Mouse (Mus musculus) midbrain, embryonic 15.5 days (tissue): ENCODE data around the gene Atf7ip. TPM values are rescaled to one million over a fixed set of nuclear protein-coding genes. Genes with fewer than 3 reads are reported as not detected.
"Not testable (repeated sequence)": the region's sequence is repeated elsewhere in the genome, so short reads cannot be mapped to it uniquely, and the experiment has no call there.

Experiments
- ATAC-seq: fragments of 200-750 bp; cut with Nextera tagmentation; replicated peaks from 2 replicates; pipeline ENCODE4 v1.8.0; 2017; ENCODE audit warnings: moderate TSS enrichment
- H3K27ac ChIP-seq: fragments of 300-500 bp; sonication (generic); 2 replicates; pipeline ENCODE4 v1.5.1; 2015; ENCODE audit warnings: mild to moderate bottlenecking, inconsistent platforms
- H3K27me3 ChIP-seq: fragments of 300-500 bp; sonication (generic); replicated peaks from 2 replicates; pipeline ENCODE4 v1.6.1; 2015; ENCODE audit warnings: inconsistent platforms
- H3K36me3 ChIP-seq: fragments of 300-500 bp; sonication (generic); replicated peaks from 2 replicates; pipeline ENCODE4 v1.6.1; 2015; ENCODE audit warnings: inconsistent platforms
- H3K4me1 ChIP-seq: fragments of 300-500 bp; sonication (generic); 2 replicates; pipeline ENCODE4 v1.6.1; 2015; ENCODE audit warnings: inconsistent platforms
- H3K4me2 ChIP-seq: fragments of 300-500 bp; sonication (generic); 2 replicates; pipeline ENCODE4 v1.6.1; 2015; ENCODE audit warnings: inconsistent platforms, mild to moderate bottlenecking, moderate library complexity
- H3K4me3 ChIP-seq: fragments of 300-500 bp; sonication (generic); 2 replicates; pipeline ENCODE4 v1.5.1; 2015; ENCODE audit warnings: mild to moderate bottlenecking, inconsistent platforms
- H3K9ac ChIP-seq: fragments of 300-500 bp; sonication (generic); 2 replicates; pipeline ENCODE4 v1.6.1; 2015; ENCODE audit warnings: mild to moderate bottlenecking, inconsistent platforms
- H3K9me3 ChIP-seq: fragments of 300-500 bp; sonication (generic); 2 replicates; pipeline ENCODE4 v1.6.1; 2016; ENCODE audit warnings: inconsistent platforms
- WGBS: fragments of 180-500 bp; shearing (Covaris S2); methylation state at CpG from one replicate; pipeline ENCODE4 v1.1.7; 2015; ENCODE audit warnings: mixed read lengths; 5-methylcytosine and 5-hydroxymethylcytosine counted together
- polyA plus RNA-seq: library from polyadenylated mRNA; unstranded; fragments of >200 nt; fragmentation: Nextera tagmentation; extraction: Ambion mirVana; gene quantifications from 2 replicates; pipeline ENCODE4 v1.2.1, GENCODE M21; 2015

The Atf7ip gene
- polyA plus RNA-seq = 43.4 and 44.7 TPM in 2 replicates

GRCm38 (mm10) chr6:136505867-136506266 is at the start of gene Atf7ip:
TSS of gene Atf7ip (plus strand) at chr6:136506167.
- H3K36me3 ChIP-seq, H3K27ac ChIP-seq, H3K9ac ChIP-seq, H3K27me3 ChIP-seq, H3K4me2 ChIP-seq, ATAC-seq, H3K4me1 ChIP-seq, H3K9me3 ChIP-seq, H3K4me3 ChIP-seq: not testable (repeated sequence)
- WGBS = 86% methylated on average over 3 of the region's 3 CpGs

DNA sequence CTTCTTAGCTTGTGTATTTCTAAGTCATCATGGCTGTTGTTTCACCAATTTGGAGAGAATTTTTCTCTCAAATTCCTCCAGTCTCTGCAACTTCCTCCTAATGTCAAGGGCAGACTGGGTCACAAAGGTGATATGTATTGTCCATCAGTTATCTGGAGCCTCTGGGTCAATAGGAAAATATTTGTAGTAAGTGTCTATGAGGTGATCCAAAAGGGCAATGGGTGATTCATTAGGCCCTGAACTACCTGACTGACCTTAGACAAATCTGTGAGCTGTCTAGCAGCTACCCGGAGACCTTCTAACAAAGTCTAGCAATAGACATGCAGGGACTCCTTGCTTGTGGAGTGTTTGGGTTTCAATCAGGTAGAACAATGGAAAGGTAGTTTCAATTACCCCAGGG is 49.7 kb upstream of the Atf7ip start:
- 97% methylated on average over 1 of the region's 1 CpGs for WGBS
- no peak for ATAC-seq
- Histone ChIP-seq H3K27ac (no peak overlapping the region), H3K27me3 (no peaks in the 10 kb centered on the region), H3K4me3 (no peak overlapping the region), H3K9me3 (no peaks in the 10 kb centered on the region), H3K9ac (no peak overlapping the region), H3K36me3 (no peaks in the 10 kb centered on the region), H3K4me2 (no peak overlapping the region), H3K4me1 (no peaks in the 10 kb centered on the region)

DNA sequence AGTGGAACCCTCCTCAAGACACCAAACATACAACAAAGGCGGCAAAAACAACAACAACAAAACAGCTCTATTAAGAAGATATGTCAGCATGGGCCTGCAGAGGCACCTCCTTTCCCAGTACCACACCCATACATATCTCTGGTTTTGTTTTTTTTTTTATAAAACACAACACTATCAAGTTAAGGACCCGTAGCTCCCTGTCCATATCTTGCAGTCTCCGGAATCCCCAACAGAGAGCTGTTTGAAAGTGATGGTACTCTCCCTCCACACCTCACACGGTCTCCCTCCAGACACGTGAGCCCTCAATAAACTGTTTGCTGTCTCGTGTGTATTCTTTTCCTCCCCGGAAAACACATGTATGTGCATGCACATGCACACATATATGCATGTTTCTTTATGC is 46.8 kb upstream of the Atf7ip start:
- 93% methylated on average over 7 of the region's 7 CpGs for WGBS
- H3K4me2 ChIP-seq = no peak overlapping the region
- no peaks in the 10 kb centered on the region for H3K4me1 ChIP-seq
- H3K27me3 ChIP-seq = no peaks in the 10 kb centered on the region
- H3K36me3 ChIP-seq = no peaks in the 10 kb centered on the region
- H3K9me3 ChIP-seq = no peaks in the 10 kb centered on the region
- ATAC-seq = no peak
- no peak overlapping the region for H3K27ac ChIP-seq
- H3K4me3 ChIP-seq = no peak overlapping the region
- no peak overlapping the region for H3K9ac ChIP-seq

GRCm38 (mm10) chr6:136463491-136463890 is 42.5 kb upstream of the Atf7ip start:
- 43% methylated on average over 9 of the region's 9 CpGs for WGBS
- H3K9ac ChIP-seq = no peak overlapping the region
- no peak overlapping the region for H3K4me3 ChIP-seq
- no peak overlapping the region for H3K27ac ChIP-seq
- no peak overlapping the region for H3K4me2 ChIP-seq
- no peaks in the 10 kb centered on the region for H3K36me3 ChIP-seq
- no peaks in the 10 kb centered on the region for H3K9me3 ChIP-seq
- H3K4me1 ChIP-seq = peaks cover 9% of the 10 kb centered on the region
- ATAC-seq = no peak
- H3K27me3 ChIP-seq = no peaks in the 10 kb centered on the region

GRCm38 (mm10) chr6:136464121-136464621 is 41.8 kb upstream of the Atf7ip start:
- H3K4me1 ChIP-seq = peaks cover 15% of the 10 kb centered on the region
- no peaks in the 10 kb centered on the region for H3K9me3 ChIP-seq
- H3K9ac ChIP-seq = no peak overlapping the region
- no peak overlapping the region for H3K27ac ChIP-seq
- no peak overlapping the region for H3K4me3 ChIP-seq
- H3K4me2 ChIP-seq = no peak overlapping the region
- no peaks in the 10 kb centered on the region for H3K36me3 ChIP-seq
- ATAC-seq = no peak
- WGBS = 68% methylated on average over 12 of the region's 12 CpGs
- no peaks in the 10 kb centered on the region for H3K27me3 ChIP-seq

- no peak for ATAC-seq
- H3K9ac ChIP-seq = no peak overlapping the region
- WGBS = 80% methylated on average over 8 of the region's 8 CpGs
- H3K27ac ChIP-seq = no peak overlapping the region
- peaks cover 19% of the 10 kb centered on the region for H3K4me1 ChIP-seq
- H3K4me2 ChIP-seq = no peak overlapping the region
- H3K9me3 ChIP-seq = no peaks in the 10 kb centered on the region
- H3K27me3 ChIP-seq = no peaks in the 10 kb centered on the region
- H3K4me3 ChIP-seq = no peak overlapping the region
- no peaks in the 10 kb centered on the region for H3K36me3 ChIP-seq
These were observed 40.9 kb upstream of the Atf7ip start for GRCm38 (mm10) chr6:136465021-136465420.

- Histone ChIP-seq H3K9ac (no peak overlapping the region), H3K27me3 (no peaks in the 10 kb centered on the region), H3K4me3 (no peak overlapping the region), H3K9me3 (no peaks in the 10 kb centered on the region), H3K4me2 (no peak overlapping the region), H3K4me1 (peaks cover 29% of the 10 kb centered on the region), H3K27ac (peak overlapping the region; percentile 31; the same call in 1 of the 2 replicates), H3K36me3 (no peaks in the 10 kb centered on the region)
- ATAC-seq = no peak
- 28% methylated on average over 8 of the region's 8 CpGs for WGBS
These were observed 40.0 kb upstream of the Atf7ip start for GRCm38 (mm10) chr6:136465959-136466381.

- Histone ChIP-seq H3K9ac (no peak overlapping the region), H3K4me2 (no peak overlapping the region), H3K4me1 (peaks cover 34% of the 10 kb centered on the region), H3K4me3 (no peak overlapping the region), H3K27me3 (no peaks in the 10 kb centered on the region), H3K27ac (peak overlapping the region; percentile 92), H3K36me3 (no peaks in the 10 kb centered on the region), H3K9me3 (no peaks in the 10 kb centered on the region)
- no peak for ATAC-seq
- 52% methylated on average over 14 of the region's 14 CpGs for WGBS
These were observed 38.8 kb upstream of the Atf7ip start for GRCm38 (mm10) chr6:136466956-136467750.

DNA sequence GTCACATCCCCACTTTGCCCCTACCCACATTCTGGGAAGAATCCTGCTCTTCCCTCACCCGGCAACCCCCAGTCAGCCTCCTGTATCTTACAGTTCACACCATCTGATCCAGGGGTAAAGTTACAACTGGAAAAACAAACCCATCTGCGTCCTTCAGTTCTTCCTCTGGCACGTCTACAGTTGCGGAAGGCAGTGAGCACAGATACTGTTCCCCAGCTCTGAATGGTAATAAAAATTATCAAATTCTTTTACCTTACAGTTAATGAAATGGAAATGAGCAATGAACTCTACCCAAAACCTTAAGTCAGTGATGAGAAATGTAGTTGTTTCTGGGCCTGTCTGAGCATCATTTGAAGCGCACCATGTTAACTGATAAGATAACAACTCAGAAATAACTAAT is 38.1 kb upstream of the Atf7ip start:
- ATAC-seq = no peak
- no peaks in the 10 kb centered on the region for H3K9me3 ChIP-seq
- no peaks in the 10 kb centered on the region for H3K27me3 ChIP-seq
- no peak overlapping the region for H3K4me3 ChIP-seq
- peaks cover 34% of the 10 kb centered on the region for H3K4me1 ChIP-seq
- H3K27ac ChIP-seq = peak overlapping the region; percentile 92
- no peak overlapping the region for H3K4me2 ChIP-seq
- H3K36me3 ChIP-seq = no peaks in the 10 kb centered on the region
- WGBS = 59% methylated on average over 5 of the region's 5 CpGs
- H3K9ac ChIP-seq = no peak overlapping the region

DNA sequence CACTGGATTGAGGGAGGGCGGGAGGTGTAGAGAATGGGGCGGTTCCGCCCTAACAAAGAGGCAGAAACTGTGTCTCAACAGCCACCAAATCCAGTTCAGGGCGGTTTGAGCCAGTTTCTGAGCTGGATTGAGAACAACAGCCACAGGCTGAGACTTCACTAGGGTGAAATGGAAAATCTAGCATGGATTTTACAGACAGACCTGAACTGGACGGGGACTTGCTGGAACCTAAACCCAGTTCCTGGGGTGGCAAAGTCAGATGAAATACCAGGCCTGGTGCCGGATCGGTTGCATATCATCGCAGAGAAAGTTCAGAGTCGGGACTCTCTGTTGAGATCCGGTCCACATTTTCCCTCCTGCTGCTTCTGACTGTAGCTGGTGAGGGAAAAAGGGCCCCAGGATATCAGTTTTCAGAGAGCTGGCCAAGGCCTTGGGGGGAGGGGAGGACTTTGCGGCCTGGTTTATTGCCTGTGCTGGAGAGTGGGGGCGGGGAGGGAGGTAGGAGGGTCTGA is 37.5 kb upstream of the Atf7ip start:
- peaks cover 34% of the 10 kb centered on the region for H3K4me1 ChIP-seq
- H3K9ac ChIP-seq = no peak overlapping the region
- peak; percentile 90 for ATAC-seq
- no peak overlapping the region for H3K4me3 ChIP-seq
- H3K9me3 ChIP-seq = no peaks in the 10 kb centered on the region
- 3% methylated on average over 12 of the region's 12 CpGs for WGBS
- H3K27me3 ChIP-seq = no peaks in the 10 kb centered on the region
- peak overlapping the region; percentile 92 for H3K27ac ChIP-seq
- 0 out of 2 replicates have a peak overlapping the region, but pooled peaks have one; percentile 6 for H3K4me2 ChIP-seq
- no peaks in the 10 kb centered on the region for H3K36me3 ChIP-seq

DNA sequence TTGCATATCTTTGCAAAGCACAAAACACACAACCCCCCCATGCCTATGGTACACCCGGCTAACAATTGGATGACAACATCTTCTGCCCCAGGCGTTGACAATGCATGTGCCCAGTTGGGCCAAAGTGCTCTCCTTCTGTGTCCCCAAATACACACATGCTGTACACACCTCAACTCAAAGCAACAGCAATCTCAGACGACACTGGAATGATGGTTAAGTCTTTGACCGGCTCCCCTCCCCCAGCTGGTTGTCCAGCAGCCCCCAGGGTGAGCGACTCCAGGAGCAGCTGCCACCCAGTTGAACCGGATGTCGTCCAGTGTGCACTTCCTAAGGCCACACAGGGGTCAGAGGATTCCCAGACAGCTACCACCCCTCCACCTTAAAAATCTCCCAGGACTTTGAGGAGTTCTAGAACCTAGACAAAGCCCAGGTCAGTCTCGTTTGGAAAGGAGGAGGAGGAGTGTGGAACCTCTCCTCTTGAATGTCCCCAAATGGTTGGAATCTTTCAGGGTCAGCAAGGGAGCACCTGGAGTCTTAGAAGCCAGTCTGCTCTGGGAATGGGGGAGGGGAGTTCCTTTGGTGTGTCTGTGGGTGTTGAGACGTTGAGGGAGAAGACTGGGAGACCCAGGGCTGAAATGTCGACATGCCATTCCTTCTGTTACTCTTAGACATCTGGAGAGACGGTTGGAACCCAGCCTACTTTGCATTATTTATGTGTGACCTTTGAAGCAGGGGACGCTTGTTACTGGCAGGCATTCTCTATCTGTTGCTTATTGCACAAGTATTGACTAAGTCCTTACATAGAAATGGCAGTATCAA is 36.8 kb upstream of the Atf7ip start:
- peak overlapping the region; percentile 92 for H3K27ac ChIP-seq
- no peak overlapping the region for H3K4me3 ChIP-seq
- no peaks in the 10 kb centered on the region for H3K9me3 ChIP-seq
- H3K4me1 ChIP-seq = peaks cover 34% of the 10 kb centered on the region
- H3K4me2 ChIP-seq = 0 out of 2 replicates have a peak overlapping the region, but pooled peaks have one; percentile 1
- H3K27me3 ChIP-seq = no peaks in the 10 kb centered on the region
- no peak overlapping the region for H3K9ac ChIP-seq
- WGBS = 18% methylated on average over 12 of the region's 12 CpGs
- ATAC-seq = peak; percentile 5; the same call in 1 of the 2 replicates
- no peaks in the 10 kb centered on the region for H3K36me3 ChIP-seq

- H3K4me3 ChIP-seq = no peak overlapping the region
- WGBS = 69% methylated on average over 9 of the region's 9 CpGs
- peak overlapping the region; percentile 92 for H3K27ac ChIP-seq
- H3K9me3 ChIP-seq = no peaks in the 10 kb centered on the region
- no peak overlapping the region for H3K4me2 ChIP-seq
- ATAC-seq = no peak
- peaks cover 34% of the 10 kb centered on the region for H3K4me1 ChIP-seq
- H3K9ac ChIP-seq = no peak overlapping the region
- H3K36me3 ChIP-seq = no peaks in the 10 kb centered on the region
- no peaks in the 10 kb centered on the region for H3K27me3 ChIP-seq
These were observed 36.2 kb upstream of the Atf7ip start for GRCm38 (mm10) chr6:136469807-136470206.
